Mouse (Mus musculus): Measurements from ENCODE around the gene Huwe1.

DNA sequence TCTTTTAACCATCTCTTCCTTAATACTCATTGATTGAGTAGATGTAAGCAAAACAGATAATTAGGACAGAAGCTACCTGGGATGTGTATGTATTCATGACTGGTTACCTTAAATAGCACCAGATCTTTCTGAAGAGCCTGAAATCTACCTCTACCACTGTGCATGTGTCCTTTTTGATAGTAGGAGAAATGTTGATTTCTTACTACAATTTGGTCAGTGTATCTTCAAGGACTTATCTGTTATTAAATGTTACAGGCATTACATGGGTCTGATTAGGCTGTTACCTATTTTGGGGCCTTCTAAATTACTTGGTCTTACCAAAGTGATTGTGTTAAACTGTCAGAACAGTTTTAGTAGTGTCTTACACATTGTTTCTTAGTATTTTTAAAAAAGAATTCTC, 32.4 kb downstream of the Huwe1 start:
- no peak for TF ChIP-seq POLR2A (IDR thresholded peaks at IDR 0.05; ENCODE audit: borderline replicate concordance, insufficient read depth, low read length)
- no peak for TF ChIP-seq CTCF (IDR thresholded peaks at IDR 0.05; ENCODE audit: borderline replicate concordance, insufficient read depth, low read depth, low read length)
